Comparison of ENCODE assay signal across 9 mouse cellular contexts in genomic region chr2:157077641-157078058, GRCm38 (mm10). TPM values are rescaled to one million over a fixed set of nuclear protein-coding genes. Genes with fewer than 3 reads are reported as not detected.
DNase-seq lines count a peak whose midpoint lies in the region; ATAC-seq lines count a peak whose summit lies in the region.
"Had no signal": no experiment of that assay in that cellular context is flagged by ENCODE, and none has a peak within 500 bp of the region (broad histone marks: within the 10 kb centered on the region; RNA-seq: fewer than 3 reads in every experiment).

No protein-coding gene starts in this region.

- H3K9ac ChIP-seq in limb, embryonic 11.5 days (ENCODE audit: low read length) = peak overlapping the region; percentile 99

- H3K4me3 ChIP-seq in erythroblast, embryonic 14.5 days (replicated peaks) = peak overlapping the region; percentile 52
- peak overlapping the region; percentile 95 for H3K4me3 ChIP-seq in limb, embryonic 11.5 days (ENCODE audit: low read depth, low read length)

- H3K9me3 ChIP-seq in erythroblast, embryonic 14.5 days (ENCODE audit: control insufficient read depth, low read length) = no peaks in the 10 kb centered on the region; the same call in 1 of the 2 replicates
- no peaks in the 10 kb centered on the region for H3K9me3 ChIP-seq in limb, embryonic 11.5 days (ENCODE audit: control insufficient read depth, low read length)

- no peaks in the 10 kb centered on the region; the same call in 1 of the 2 replicates for H3K4me1 ChIP-seq in erythroblast, embryonic 14.5 days (ENCODE audit: control insufficient read depth)
- H3K4me1 ChIP-seq in limb, embryonic 11.5 days (ENCODE audit: control insufficient read depth, insufficient read depth, low read length) = peaks cover 45% of the 10 kb centered on the region

- no peak for ATAC-seq in erythroblast, adult 5-6 weeks (replicated peaks; ENCODE audit: low FRiP score, poor library complexity, severe bottlenecking)
- no peak for ATAC-seq in limb, embryonic 11.5 days (ENCODE audit: insufficient number of reproducible peaks, low FRiP score, low TSS enrichment, low read depth)
- ATAC-seq in megakaryocyte-erythroid progenitor cell, adult 5-6 weeks (replicated peaks; ENCODE audit: low FRiP score, low TSS enrichment, poor library complexity, severe bottlenecking) = 0 out of 2 replicates have a peak, but pooled peaks have one; percentile 29

- DNase-seq in embryo, embryonic 11 days = peak; percentile 78
- DNase-seq in heart, adult 18-20 months = peak; percentile 94 to 96
- peak; percentile 83 for DNase-seq in kidney, adult 11 months
- peak; percentile 46 for DNase-seq in limb, embryonic 11.5 days (ENCODE audit: low spot score)
- peak; percentile 73 for DNase-seq in right cerebral cortex, postnatal 14 days

- H3K27ac ChIP-seq in limb, embryonic 11.5 days (replicated peaks; ENCODE audit: low read depth, low read length) = 0 out of 2 replicates have a peak overlapping the region, but pooled peaks have one; percentile 22

- peaks cover 75% of the 10 kb centered on the region for H3K27me3 ChIP-seq in erythroblast, embryonic 14.5 days (ENCODE audit: control insufficient read depth)
- H3K27me3 ChIP-seq in limb, embryonic 11.5 days (ENCODE audit: control insufficient read depth, insufficient read depth, low read length) = no peaks in the 10 kb centered on the region

- no peaks in the 10 kb centered on the region for H3K36me3 ChIP-seq in erythroblast, embryonic 14.5 days (ENCODE audit: control insufficient read depth)
- peaks cover 8% of the 10 kb centered on the region for H3K36me3 ChIP-seq in limb, embryonic 11.5 days (ENCODE audit: control insufficient read depth, insufficient read depth, low read length)

- peak overlapping the region; percentile 95 for H3K4me2 ChIP-seq in limb, embryonic 11.5 days (ENCODE audit: low read depth, severe bottlenecking)

- WGBS in limb, embryonic 11.5 days = under 1% methylated on average over 15 of the region's 15 CpGs

RNA-seq across cellular contexts. Expression of gene Soga1, which starts 1.4 kb away (rescaled TPM):
- polyA plus RNA-seq in erythroblast, embryonic 14.5 days (2012) = 0.08 and 0.14 TPM in 2 replicates
- total RNA-seq in erythroblast, adult 5-6 weeks (2015; ENCODE audit: low replicate concordance) = 0.21 and 1.3 TPM in 2 replicates
- 0.56 and 1.1 TPM in 2 replicates for total RNA-seq in erythroblast, adult 5-6 weeks (2017; ENCODE audit: low replicate concordance)
- total RNA-seq in heart, adult 18-20 months (2021) = 10 to 100 TPM; 10.4 to 11.0 TPM
- 5.7 and 7.0 TPM in 2 replicates for polyA plus RNA-seq in limb, embryonic 11.5 days (2014; fragmentation: Nextera tagmentation; extraction: Ambion mirVana)
- total RNA-seq in megakaryocyte-erythroid progenitor cell, adult 5-6 weeks (2014; fragmentation: Nextera tagmentation) = 11.0 and 11.7 TPM in 2 replicates
- 5.6 and 8.6 TPM in 2 replicates for total RNA-seq in megakaryocyte-erythroid progenitor cell, adult 5-6 weeks (2017)

RNA-seq across cellular contexts. Expression of gene Tldc2, which starts 9.2 kb away (rescaled TPM):
- not detected in 2 replicates for polyA plus RNA-seq in erythroblast, embryonic 14.5 days (2012)
- not detected in 2 replicates for total RNA-seq in erythroblast, adult 5-6 weeks (2015; ENCODE audit: low replicate concordance)
- not detected in 2 replicates for total RNA-seq in erythroblast, adult 5-6 weeks (2017; ENCODE audit: low replicate concordance)
- total RNA-seq in heart, adult 18-20 months (2021) = not detected
- polyA plus RNA-seq in limb, embryonic 11.5 days (2014; fragmentation: Nextera tagmentation; extraction: Ambion mirVana) = not detected in 2 replicates
- total RNA-seq in megakaryocyte-erythroid progenitor cell, adult 5-6 weeks (2014; fragmentation: Nextera tagmentation) = not detected in 2 replicates
- total RNA-seq in megakaryocyte-erythroid progenitor cell, adult 5-6 weeks (2017) = not detected in 2 replicates
- polyA plus RNA-seq: gonadal fat pad, adult 2 months had no signal

RNA-seq across cellular contexts. Expression of gene Samhd1, which starts 57.4 kb away (rescaled TPM):
- 0.75 and 1.0 TPM in 2 replicates for polyA plus RNA-seq in erythroblast, embryonic 14.5 days (2012)
- 69.9 and 105 TPM in 2 replicates for total RNA-seq in erythroblast, adult 5-6 weeks (2015; ENCODE audit: low replicate concordance)
- total RNA-seq in erythroblast, adult 5-6 weeks (2017; ENCODE audit: low replicate concordance) = 81.6 and 89.4 TPM in 2 replicates
- 10 to 100 TPM; 21.7 to 26.3 TPM for total RNA-seq in heart, adult 18-20 months (2021)
- polyA plus RNA-seq in limb, embryonic 11.5 days (2014; fragmentation: Nextera tagmentation; extraction: Ambion mirVana) = 27.5 and 27.9 TPM in 2 replicates
- total RNA-seq in megakaryocyte-erythroid progenitor cell, adult 5-6 weeks (2014; fragmentation: Nextera tagmentation) = 63.5 and 64.5 TPM in 2 replicates
- 48.9 and 60.9 TPM in 2 replicates for total RNA-seq in megakaryocyte-erythroid progenitor cell, adult 5-6 weeks (2017)
